22 mouse cellular contexts compared by ENCODE assay signal in the genomic region with DNA sequence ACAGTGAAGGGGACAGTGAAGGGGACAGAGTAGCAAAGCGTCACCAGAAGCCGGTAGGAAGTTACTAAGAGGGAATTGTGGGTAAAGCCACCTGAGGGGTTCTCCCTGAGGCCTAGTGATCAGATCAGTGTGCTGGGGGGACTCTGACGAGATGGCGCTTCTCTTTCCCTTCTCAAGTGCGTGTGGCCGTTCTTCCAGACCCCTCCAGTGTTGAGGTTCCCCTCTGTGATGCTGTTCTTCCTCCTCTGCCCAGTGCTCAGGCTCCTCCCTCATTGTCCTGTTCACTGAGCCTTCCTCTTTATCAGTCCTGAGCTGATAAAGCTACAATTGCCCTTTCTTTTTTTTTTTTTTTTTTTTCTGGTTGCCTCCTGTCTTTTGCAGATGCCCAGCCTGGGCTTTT. TPM values are rescaled to one million over a fixed set of nuclear protein-coding genes. Genes with fewer than 3 reads are reported as not detected.
DNase-seq lines count a peak whose midpoint lies in the region; ATAC-seq and TF ChIP-seq lines count a peak whose summit lies in the region.
"Had no signal": no experiment of that assay in that cellular context is flagged by ENCODE, and none has a peak within 500 bp of the region (broad histone marks: within the 10 kb centered on the region; RNA-seq: fewer than 3 reads in every experiment).

No protein-coding gene starts in this region.

- H3K27ac ChIP-seq in hindbrain, embryonic 13.5 days, result no peak overlapping the region
- no peak overlapping the region for H3K27ac ChIP-seq in hindbrain, embryonic 12.5 days
- no peak overlapping the region for H3K27ac ChIP-seq in spleen, adult 2 months (ENCODE audit: insufficient read depth, low read length)
- H3K27ac ChIP-seq: embryonic facial prominence, embryonic 10.5 days; forebrain, embryonic 15.5 days; heart, embryonic 15.5 days; hindbrain, postnatal 0 days; macrophage; neural tube, embryonic 13.5 days had no signal

- no peaks in the 10 kb centered on the region for H3K27me3 ChIP-seq in hindbrain, embryonic 13.5 days
- H3K27me3 ChIP-seq in hindbrain, embryonic 12.5 days, result no peaks in the 10 kb centered on the region
- H3K27me3 ChIP-seq in spleen, adult 2 months (ENCODE audit: control insufficient read depth, insufficient read depth, low read length), result no peaks in the 10 kb centered on the region
- H3K27me3 ChIP-seq: forebrain, embryonic 15.5 days; heart, embryonic 15.5 days; neural tube, embryonic 13.5 days had no signal

- H3K4me3 ChIP-seq in hindbrain, embryonic 13.5 days, result no peak overlapping the region
- no peak overlapping the region for H3K4me3 ChIP-seq in hindbrain, embryonic 12.5 days
- H3K4me3 ChIP-seq in spleen, adult 2 months (ENCODE audit: extremely low read depth, insufficient read depth, insufficient read length), result peak overlapping the region; percentile 11; the same call in 1 of the 2 replicates
- no peak overlapping the region for H3K4me3 ChIP-seq in lung, adult 2 months (replicated peaks; ENCODE audit: extremely low read depth, low read depth, low read length)
- H3K4me3 ChIP-seq: heart, embryonic 15.5 days had no signal

- no peak for DNase-seq in spleen, adult 2 months (ENCODE audit: low read depth in 1 of 2, low spot score in 2 of 2)
- no peak for DNase-seq in spleen, adult 18-20 months
- no peak for DNase-seq in c-Kit-positive CD71-positive TER-119-positive erythroid progenitor cells, embryonic 14.5 days (ENCODE audit: low spot score)
- no peak for DNase-seq in lung, adult 2 months
- DNase-seq: B cell, adult 2 months; cerebellum, adult 9-10 months; gastrocnemius, postnatal 25 days; heart, postnatal 4 days; kidney, adult 2 months; kidney, postnatal 10 days; layer of hippocampus, postnatal 36 days; thymus, adult 2 months had no signal

- 0 out of 2 replicates have a peak overlapping the region, but pooled peaks have one; percentile 10 for H3K9ac ChIP-seq in hindbrain, embryonic 13.5 days
- no peak overlapping the region for H3K9ac ChIP-seq in hindbrain, embryonic 12.5 days
- H3K9ac ChIP-seq: forebrain, embryonic 15.5 days; heart, embryonic 15.5 days; neural tube, embryonic 13.5 days had no signal

- no peak overlapping the region for H3K4me2 ChIP-seq in hindbrain, embryonic 13.5 days
- no peak overlapping the region for H3K4me2 ChIP-seq in hindbrain, embryonic 12.5 days (replicated peaks)

- H3K9me3 ChIP-seq in hindbrain, embryonic 13.5 days, result no peaks in the 10 kb centered on the region
- H3K9me3 ChIP-seq in hindbrain, embryonic 12.5 days (replicated peaks), result no peaks in the 10 kb centered on the region
- H3K9me3 ChIP-seq: embryonic facial prominence, embryonic 10.5 days; forebrain, embryonic 15.5 days; heart, embryonic 15.5 days; neural tube, embryonic 13.5 days had no signal

- H3K4me1 ChIP-seq in hindbrain, embryonic 13.5 days (replicated peaks), result peaks cover 19% of the 10 kb centered on the region
- H3K4me1 ChIP-seq in hindbrain, embryonic 12.5 days, result peaks cover 14% of the 10 kb centered on the region
- peaks cover 5% of the 10 kb centered on the region; the same call in 1 of the 2 replicates for H3K4me1 ChIP-seq in spleen, adult 2 months (ENCODE audit: control insufficient read depth, insufficient read depth, insufficient read length)
- H3K4me1 ChIP-seq in lung, adult 2 months (ENCODE audit: control insufficient read depth, insufficient read depth, low read length), result peaks cover 5% of the 10 kb centered on the region; the same call in 1 of the 2 replicates

- H3K36me3 ChIP-seq in hindbrain, embryonic 13.5 days, result peaks cover 36% of the 10 kb centered on the region
- H3K36me3 ChIP-seq in hindbrain, embryonic 12.5 days, result peaks cover 29% of the 10 kb centered on the region
- peaks cover 13% of the 10 kb centered on the region for H3K36me3 ChIP-seq in spleen, adult 2 months (ENCODE audit: control insufficient read depth, insufficient read depth, low read length)

- TF ChIP-seq CTCF in spleen, adult 2 months (IDR thresholded peaks at IDR 0.05; ENCODE audit: extremely low read depth, insufficient read depth, insufficient read length, insufficient replicate concordance), result no peak
- TF ChIP-seq CTCF in lung, adult 2 months (IDR thresholded peaks at IDR 0.05; ENCODE audit: insufficient read depth, low read length), result no peak

- ATAC-seq in hindbrain, embryonic 13.5 days (ENCODE audit: low FRiP score), result no peak
- ATAC-seq in hindbrain, embryonic 12.5 days (ENCODE audit: low FRiP score), result no peak
- peak; percentile 46 for ATAC-seq in granulocyte monocyte progenitor cell, adult 5-6 weeks (replicated peaks; ENCODE audit: poor library complexity, severe bottlenecking)
- peak; percentile 32 for ATAC-seq in megakaryocyte progenitor cell, adult 5-6 weeks (replicated peaks; ENCODE audit: poor library complexity)
- ATAC-seq: forebrain, embryonic 15.5 days; hindbrain, postnatal 0 days had no signal

- no peak for TF ChIP-seq POLR2A in spleen, adult 2 months (IDR thresholded peaks at IDR 0.05; ENCODE audit: low read depth, low read length)
- no peak for TF ChIP-seq POLR2A in lung, adult 2 months (IDR thresholded peaks at IDR 0.05; ENCODE audit: borderline replicate concordance, extremely low read depth, low read depth, low read length)

- WGBS in hindbrain, embryonic 13.5 days, result 86% methylated on average over 6 of the region's 6 CpGs
- WGBS in hindbrain, embryonic 12.5 days, result 78% methylated on average over 6 of the region's 6 CpGs
- 73% methylated on average over 6 of the region's 6 CpGs for WGBS in spleen, adult 2 months
- WGBS in lung, adult 2 months, result 83% methylated on average over 6 of the region's 6 CpGs

RNA-seq across cellular contexts. Expression of gene Vps35l, which starts 2.3 kb away (rescaled TPM):
- polyA plus RNA-seq in hindbrain, embryonic 13.5 days (2015; fragmentation: Nextera tagmentation; extraction: Ambion mirVana), result 93.0 and 95.2 TPM in 2 replicates
- 98.2 and 101 TPM in 2 replicates for polyA plus RNA-seq in hindbrain, embryonic 12.5 days (2016; fragmentation: Nextera tagmentation; extraction: Ambion mirVana)
- polyA plus RNA-seq in spleen, adult 2 months (2012; rRNA removed), result 27.6 and 31.3 TPM in 2 replicates
- 72.4 and 76.4 TPM in 2 replicates for total RNA-seq in granulocyte monocyte progenitor cell, adult 5-6 weeks (2014; fragmentation: Nextera tagmentation)
- total RNA-seq in granulocyte monocyte progenitor cell, adult 5-6 weeks (2017), result 45.1 and 57.0 TPM in 2 replicates
- 41.7 and 45.1 TPM in 2 replicates for total RNA-seq in megakaryocyte progenitor cell, adult 5-6 weeks (2015)
- total RNA-seq in megakaryocyte progenitor cell, adult 5-6 weeks (2017), result 37.4 and 37.9 TPM in 2 replicates
- polyA plus RNA-seq in lung, adult 2 months (2012; rRNA removed), result 40.1 and 41.7 TPM in 2 replicates

RNA-seq across cellular contexts. Expression of gene Ccp110, which starts 29.9 kb away (rescaled TPM):
- polyA plus RNA-seq in hindbrain, embryonic 13.5 days (2015; fragmentation: Nextera tagmentation; extraction: Ambion mirVana), result 28.1 and 32.5 TPM in 2 replicates
- polyA plus RNA-seq in hindbrain, embryonic 12.5 days (2016; fragmentation: Nextera tagmentation; extraction: Ambion mirVana), result 34.2 and 38.6 TPM in 2 replicates
- 1.4 and 1.5 TPM in 2 replicates for polyA plus RNA-seq in spleen, adult 2 months (2012; rRNA removed)
- 14.8 and 26.8 TPM in 2 replicates for total RNA-seq in granulocyte monocyte progenitor cell, adult 5-6 weeks (2014; fragmentation: Nextera tagmentation)
- 19.8 and 20.7 TPM in 2 replicates for total RNA-seq in granulocyte monocyte progenitor cell, adult 5-6 weeks (2017)
- 24.0 and 25.0 TPM in 2 replicates for total RNA-seq in megakaryocyte progenitor cell, adult 5-6 weeks (2015)
- 16.2 and 20.2 TPM in 2 replicates for total RNA-seq in megakaryocyte progenitor cell, adult 5-6 weeks (2017)
- polyA plus RNA-seq in lung, adult 2 months (2012; rRNA removed), result 4.9 and 6.8 TPM in 2 replicates

RNA-seq across cellular contexts. Expression of gene Gde1, which starts 36.7 kb away (rescaled TPM):
- polyA plus RNA-seq in hindbrain, embryonic 13.5 days (2015; fragmentation: Nextera tagmentation; extraction: Ambion mirVana), result 168 TPM in 2 replicates
- polyA plus RNA-seq in hindbrain, embryonic 12.5 days (2016; fragmentation: Nextera tagmentation; extraction: Ambion mirVana), result 112 and 115 TPM in 2 replicates
- polyA plus RNA-seq in spleen, adult 2 months (2012; rRNA removed), result 43.8 and 96.5 TPM in 2 replicates
- 33.9 and 35.5 TPM in 2 replicates for total RNA-seq in granulocyte monocyte progenitor cell, adult 5-6 weeks (2014; fragmentation: Nextera tagmentation)
- 36.2 and 37.8 TPM in 2 replicates for total RNA-seq in granulocyte monocyte progenitor cell, adult 5-6 weeks (2017)
- 44.1 and 48.5 TPM in 2 replicates for total RNA-seq in megakaryocyte progenitor cell, adult 5-6 weeks (2015)
- 29.9 and 40.7 TPM in 2 replicates for total RNA-seq in megakaryocyte progenitor cell, adult 5-6 weeks (2017)
- polyA plus RNA-seq in lung, adult 2 months (2012; rRNA removed), result 307 and 574 TPM in 2 replicates

Comparison
In these comparisons a context has a peak if more than half of its experiments do, and no peak if none do; other contexts are left out.
1. ATAC-seq: peak in granulocyte monocyte progenitor cell, adult 5-6 weeks (single experiment) and megakaryocyte progenitor cell, adult 5-6 weeks (single experiment); none in hindbrain, embryonic 13.5 days (single experiment) and hindbrain, embryonic 12.5 days (single experiment).